Mouse (Mus musculus) spleen, adult 2 months (tissue): Measurements from ENCODE around the gene Pkhd1. TPM values are rescaled to one million over a fixed set of nuclear protein-coding genes. Genes with fewer than 3 reads are reported as not detected.
"Not testable (repeated sequence)": the region's sequence is repeated elsewhere in the genome, so short reads cannot be mapped to it uniquely, and the experiment has no call there.

Source experiments
- DNase-seq, 2 experiments: peaks; one replicate each; pipeline versions ENCODE4 v3.0.0 to v3.0.0-alpha.2; 2012 to 2021; ENCODE audit warnings: low spot score in 2 of 2, low read depth in 1 of 2
- H3K27ac ChIP-seq: fragments of 200-500 bp; 2 replicates; pipeline ENCODE4 v1.5.1; 2012; ENCODE audit warnings: low read length, inconsistent platforms; ENCODE audit not compliant: insufficient read depth
- H3K27me3 ChIP-seq: fragments of 200-500 bp; 2 replicates; pipeline ENCODE4 v1.6.1; 2012; ENCODE audit warnings: mild to moderate bottlenecking, moderate library complexity, low read length, inconsistent platforms; ENCODE audit not compliant: control insufficient read depth, insufficient read depth
- H3K36me3 ChIP-seq: fragments of 200-500 bp; 2 replicates; pipeline ENCODE4 v1.6.1; 2012; ENCODE audit warnings: mild to moderate bottlenecking, low read length, inconsistent platforms; ENCODE audit not compliant: control insufficient read depth, insufficient read depth
- H3K4me1 ChIP-seq: fragments of 200-500 bp; 2 replicates; pipeline ENCODE4 v1.6.1; 2011; ENCODE audit warnings: inconsistent platforms; ENCODE audit not compliant: control insufficient read depth, insufficient read depth, insufficient read length
- H3K4me3 ChIP-seq: fragments of 200-500 bp; 2 replicates; pipeline ENCODE4 v1.5.1; 2011; ENCODE audit warnings: mild to moderate bottlenecking, inconsistent platforms; ENCODE audit not compliant: insufficient read depth, insufficient read length; ENCODE audit errors: extremely low read depth
- CTCF ChIP-seq: fragments of 200-500 bp; IDR thresholded peaks from 2 replicates; pipeline ENCODE4 v1.5.1; 2011; ENCODE audit warnings: mild to moderate bottlenecking, inconsistent platforms; ENCODE audit not compliant: insufficient read depth, insufficient read length, insufficient replicate concordance; ENCODE audit errors: extremely low read depth
- POLR2A ChIP-seq: fragments of 200-500 bp; IDR thresholded peaks from 2 replicates; pipeline ENCODE4 v1.6.1; 2011; ENCODE audit warnings: low read depth, low read length, inconsistent platforms
- WGBS: fragments of 180-500 bp; shearing (Covaris S2); methylation state at CpG from one replicate; pipeline ENCODE4 v1.1.7; 2018; 5-methylcytosine and 5-hydroxymethylcytosine counted together
- polyA plus RNA-seq: library from polyadenylated mRNA; depleted of rRNA; stranded (reverse); fragments of >200 nt; gene quantifications from 2 replicates; pipeline ENCODE4 v1.2.3, GENCODE M21; 2012

Pkhd1 gene
- polyA plus RNA-seq, 1 experiment = 0.05 TPM

DNA sequence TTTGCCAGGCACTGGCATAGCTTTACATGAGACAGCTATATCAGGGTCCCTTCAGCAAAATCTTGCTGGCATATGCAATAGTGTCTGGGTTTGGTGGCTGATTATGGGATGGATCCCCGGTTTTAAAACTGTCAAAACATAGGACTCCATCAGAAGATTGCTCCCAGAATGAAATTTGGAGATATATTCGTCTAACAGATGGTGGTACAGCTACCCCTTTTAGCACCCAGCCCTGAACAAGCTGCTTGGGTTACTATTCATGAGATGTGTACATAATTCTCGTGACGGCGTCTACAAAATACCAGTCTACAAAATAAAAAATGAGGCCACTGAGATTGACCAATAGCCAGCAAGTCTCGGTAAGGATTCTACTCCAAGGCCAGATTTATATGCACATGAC lies 147.5 kb downstream of the Pkhd1 start:
- no peaks in the 10 kb centered on the region for H3K27me3 ChIP-seq
- no peak overlapping the region for H3K27ac ChIP-seq
- WGBS = 80% methylated on average over 6 of the region's 6 CpGs
- no peak for TF ChIP-seq POLR2A
- TF ChIP-seq CTCF = no peak
- H3K36me3 ChIP-seq = no peaks in the 10 kb centered on the region
- H3K4me1 ChIP-seq = no peaks in the 10 kb centered on the region
- no peak overlapping the region for H3K4me3 ChIP-seq
- no peak for DNase-seq

DNA sequence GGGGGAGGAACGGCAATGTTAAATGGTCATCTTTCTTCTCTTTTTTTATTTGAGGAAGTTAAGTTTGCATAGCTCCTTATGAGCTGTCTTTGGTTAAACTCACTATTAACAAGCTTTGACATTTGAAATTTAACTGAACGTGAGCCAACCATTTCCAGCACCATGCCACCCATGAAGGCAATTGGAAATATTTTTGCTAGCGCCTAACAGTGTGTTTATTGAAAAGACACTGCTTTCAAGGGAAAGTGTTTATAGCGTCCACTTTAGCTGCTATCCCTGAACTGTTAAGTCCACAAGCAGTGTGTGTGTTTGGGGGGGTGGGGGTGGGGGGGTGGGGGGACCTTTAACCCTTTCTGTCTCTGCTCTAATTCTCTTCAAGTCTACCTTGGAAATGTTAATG lies 151.4 kb downstream of the Pkhd1 start:
- no peak for DNase-seq
- WGBS = 42% methylated on average over 4 of the region's 4 CpGs
- TF ChIP-seq POLR2A (no peak), CTCF (no peak)
- Histone ChIP-seq H3K27me3 (no peaks in the 10 kb centered on the region), H3K4me3 (no peak overlapping the region), H3K36me3 (no peaks in the 10 kb centered on the region), H3K4me1 (no peaks in the 10 kb centered on the region), H3K27ac (no peak overlapping the region)

GRCm38 (mm10) chr1:20454621-20455020 lies 163.2 kb downstream of the Pkhd1 start:
- TF ChIP-seq CTCF (no peak), POLR2A (no peak)
- Histone ChIP-seq H3K27me3 (no peaks in the 10 kb centered on the region), H3K4me1 (no peaks in the 10 kb centered on the region), H3K4me3 (no peak overlapping the region), H3K27ac (no peak overlapping the region), H3K36me3 (no peaks in the 10 kb centered on the region)
- 47% methylated on average over 1 of the region's 1 CpGs for WGBS
- DNase-seq = no peak

GRCm38 (mm10) chr1:20450074-20450473 lies 167.8 kb downstream of the Pkhd1 start:
- Histone ChIP-seq H3K36me3 (no peaks in the 10 kb centered on the region), H3K4me1 (no peaks in the 10 kb centered on the region), H3K27me3 (no peaks in the 10 kb centered on the region), H3K27ac (no peak overlapping the region), H3K4me3 (no peak overlapping the region)
- WGBS = 30% methylated on average over 10 of the region's 10 CpGs
- DNase-seq = no peak
- TF ChIP-seq CTCF = no peak
- no peak for TF ChIP-seq POLR2A

- H3K27me3 ChIP-seq, H3K27ac ChIP-seq, H3K36me3 ChIP-seq, DNase-seq, H3K4me1 ChIP-seq, H3K4me3 ChIP-seq: not testable (repeated sequence)
- whole genome bisulfite sequencing = 89% methylated on average over 16 of the region's 16 CpGs
Measured at GRCm38 (mm10) chr1:20432026-20432425, 185.8 kb downstream of the Pkhd1 start.

GRCm38 (mm10) chr1:20429056-20429394 lies 188.8 kb downstream of the Pkhd1 start:
- H3K36me3 ChIP-seq = no peaks in the 10 kb centered on the region
- no peak for TF ChIP-seq CTCF
- no peak for TF ChIP-seq POLR2A
- H3K27me3 ChIP-seq = no peaks in the 10 kb centered on the region
- 80% methylated on average over 3 of the region's 3 CpGs for WGBS
- no peak overlapping the region for H3K27ac ChIP-seq
- DNase-seq = no peak
- no peak overlapping the region for H3K4me3 ChIP-seq
- no peaks in the 10 kb centered on the region for H3K4me1 ChIP-seq

GRCm38 (mm10) chr1:20428370-20429055 lies 189.4 kb downstream of the Pkhd1 start:
- WGBS = 83% methylated on average over 12 of the region's 12 CpGs
- DNase-seq = no peak

More at GRCm38 (mm10) chr1:20428370-20429055, 189.4 kb downstream of the Pkhd1 start:
- no peak overlapping the region for H3K27ac ChIP-seq
- H3K27me3 ChIP-seq = no peaks in the 10 kb centered on the region
- no peaks in the 10 kb centered on the region for H3K36me3 ChIP-seq
- H3K4me1 ChIP-seq = no peaks in the 10 kb centered on the region
- no peak overlapping the region for H3K4me3 ChIP-seq
- TF ChIP-seq CTCF = no peak
- no peak for TF ChIP-seq POLR2A
